ENCODE assay signal across 8 mouse cellular contexts in the genomic region with DNA sequence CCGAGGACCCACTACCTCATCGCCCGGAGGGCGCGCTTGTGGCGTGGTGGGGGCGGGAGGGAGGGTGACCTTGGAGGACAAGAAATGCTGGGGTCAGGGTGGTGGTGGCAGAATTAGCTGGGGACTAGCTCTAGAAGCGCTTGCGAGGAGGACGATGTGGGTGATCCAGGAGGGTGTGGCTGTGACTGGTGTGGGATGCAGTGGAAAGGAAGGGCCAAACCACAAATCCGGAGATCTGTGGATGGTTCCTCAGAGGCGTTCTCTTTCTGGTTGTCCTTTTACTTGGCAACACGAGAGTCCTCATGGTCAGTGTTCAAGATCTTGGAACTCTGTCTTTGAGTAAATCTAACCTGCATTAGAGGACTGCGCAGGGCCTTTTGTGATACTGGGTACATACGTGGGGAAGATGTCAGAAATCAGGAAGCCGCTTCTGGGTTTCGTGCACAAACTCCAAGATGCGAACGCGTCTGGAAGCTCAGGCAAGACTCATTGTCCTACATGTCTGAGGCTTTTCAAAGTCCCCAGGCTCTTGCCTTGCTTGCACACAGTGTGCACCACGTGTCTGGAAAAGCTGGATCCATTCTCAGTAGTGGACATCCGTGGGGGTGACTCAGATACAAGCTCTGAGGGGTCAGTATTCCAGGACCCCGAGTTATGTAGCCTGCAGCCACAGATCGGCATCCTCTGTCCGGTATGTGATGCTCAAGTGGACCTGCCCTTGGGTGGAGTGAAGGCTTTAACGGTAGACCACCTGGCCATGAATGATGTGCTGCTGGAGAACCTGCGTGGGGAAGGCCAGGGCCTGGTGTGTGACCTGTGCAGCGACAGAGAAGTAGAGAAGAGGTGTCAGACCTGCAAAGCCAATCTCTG. TPM values are rescaled to one million over a fixed set of nuclear protein-coding genes. Genes with fewer than 3 reads are reported as not detected.
DNase-seq lines count a peak whose midpoint lies in the region; ATAC-seq lines count a peak whose summit lies in the region.

No protein-coding gene starts in this region.

- WGBS in lung, embryonic 15.5 days = 28% methylated on average over 28 of the region's 28 CpGs
- WGBS in heart, embryonic 16.5 days = 30% methylated on average over 28 of the region's 28 CpGs

- peak overlapping the region; percentile 71 for H3K27ac ChIP-seq in lung, embryonic 15.5 days
- peak overlapping the region; percentile 80 for H3K27ac ChIP-seq in heart, embryonic 16.5 days (ENCODE audit: low read length)

- H3K36me3 ChIP-seq in lung, embryonic 15.5 days = no peaks in the 10 kb centered on the region; the same call in 1 of the 2 replicates
- H3K36me3 ChIP-seq in heart, embryonic 16.5 days (ENCODE audit: control insufficient read depth, insufficient read depth) = no peaks in the 10 kb centered on the region

- H3K27me3 ChIP-seq in lung, embryonic 15.5 days = no peaks in the 10 kb centered on the region
- no peaks in the 10 kb centered on the region for H3K27me3 ChIP-seq in heart, embryonic 16.5 days (ENCODE audit: control insufficient read depth, insufficient read depth, low read length)

- H3K4me2 ChIP-seq in lung, embryonic 15.5 days = peak overlapping the region; percentile 77
- peak overlapping the region; percentile 75 for H3K4me2 ChIP-seq in heart, embryonic 16.5 days (ENCODE audit: low read depth, low read length)

- peak overlapping the region; percentile 61 for H3K9ac ChIP-seq in lung, embryonic 15.5 days
- H3K9ac ChIP-seq in heart, embryonic 16.5 days (ENCODE audit: low read length) = peak overlapping the region; percentile 83

- peak; percentile 47; the same call in 1 of the 2 replicates for ATAC-seq in lung, embryonic 15.5 days (ENCODE audit: borderline replicate concordance, extremely low read depth, low FRiP score, low TSS enrichment)
- peak; percentile 32 for ATAC-seq in heart, embryonic 16.5 days (replicated peaks; ENCODE audit: extremely low read depth, insufficient read depth, low FRiP score)
- peak; percentile 5 for ATAC-seq in megakaryocyte, adult 5-6 weeks (ENCODE audit: poor library complexity, severe bottlenecking)

- H3K4me3 ChIP-seq in lung, embryonic 15.5 days = peak overlapping the region; percentile 60
- peak overlapping the region; percentile 73 for H3K4me3 ChIP-seq in heart, embryonic 16.5 days (ENCODE audit: low read length)

- H3K9me3 ChIP-seq in lung, embryonic 15.5 days = no peaks in the 10 kb centered on the region
- no peaks in the 10 kb centered on the region for H3K9me3 ChIP-seq in heart, embryonic 16.5 days (replicated peaks; ENCODE audit: control insufficient read depth, low read length)

- H3K4me1 ChIP-seq in lung, embryonic 15.5 days = peaks cover 21% of the 10 kb centered on the region
- H3K4me1 ChIP-seq in heart, embryonic 16.5 days (ENCODE audit: control insufficient read depth, insufficient read depth, low read length) = peaks cover 26% of the 10 kb centered on the region

- DNase-seq in lung, postnatal 10 days = no peak
- peak; percentile 51 for DNase-seq in cerebellum, adult 9-11 months
- DNase-seq in adrenal gland, postnatal 4 days (ENCODE audit: low spot score in 2 of 2) = no peak
- DNase-seq in gastrocnemius, adult 8-10 months (ENCODE audit: low spot score in 2 of 2) = no peak
- DNase-seq in left cerebral cortex, adult 11 months (ENCODE audit: low spot score) = no peak

RNA-seq across cellular contexts. Expression of a gene that starts 0.7 kb away (rescaled TPM):
- 4.8 and 5.5 TPM in 2 replicates for polyA plus RNA-seq in lung, embryonic 15.5 days (2015; fragmentation: Nextera tagmentation; extraction: Ambion mirVana)
- 4.3 and 4.4 TPM in 2 replicates for polyA plus RNA-seq in heart, embryonic 16.5 days (2015; fragmentation: Nextera tagmentation; extraction: Ambion mirVana)
- 0.83 and 0.98 TPM in 2 replicates for total RNA-seq in megakaryocyte, adult 5-6 weeks (2015)
- total RNA-seq in megakaryocyte, adult 5-6 weeks (2017) = 2.4 and 4.4 TPM in 2 replicates
- total RNA-seq in adrenal gland, postnatal 4 days (2021) = 1 to 10 TPM; 5.7 to 6.3 TPM
- total RNA-seq in gastrocnemius, adult 8-10 months (2022) = 1 to 10 TPM; 4.5 to 6.4 (median 5.7) TPM

RNA-seq across cellular contexts. Expression of a gene that starts 46.7 kb away (rescaled TPM):
- polyA plus RNA-seq in lung, embryonic 15.5 days (2015; fragmentation: Nextera tagmentation; extraction: Ambion mirVana) = 20.8 and 21.2 TPM in 2 replicates
- polyA plus RNA-seq in heart, embryonic 16.5 days (2015; fragmentation: Nextera tagmentation; extraction: Ambion mirVana) = 10.4 and 11.9 TPM in 2 replicates
- total RNA-seq in megakaryocyte, adult 5-6 weeks (2015) = 16.0 and 20.7 TPM in 2 replicates
- total RNA-seq in megakaryocyte, adult 5-6 weeks (2017) = 23.8 and 24.6 TPM in 2 replicates
- total RNA-seq in adrenal gland, postnatal 4 days (2021) = 10 to 100 TPM; 15.1 to 16.5 TPM
- 1 to 10 TPM; 2.9 to 4.4 (median 3.3) TPM for total RNA-seq in gastrocnemius, adult 8-10 months (2022)
